Mouse (Mus musculus) lung, postnatal 0 days (tissue): Measurements from ENCODE around the gene Gstt2.

Experiments used
- CTCF ChIP-seq: IDR thresholded peaks from 2 replicates; pipeline ENCODE4 v1.5.1; 2016; ENCODE audit warnings: antibody characterized with exemption, mild to moderate bottlenecking
- EP300 ChIP-seq: IDR thresholded peaks from 2 replicates; pipeline ENCODE4 v1.6.1; 2016; ENCODE audit warnings: antibody characterized with exemption, mild to moderate bottlenecking, control low read depth

GRCm38 (mm10) chr10:75835761-75836531 is 1.3 kb downstream of the Gstt2 start:
- peak; percentile 29; the same call in 1 of the 2 replicates for TF ChIP-seq CTCF
- TF ChIP-seq EP300, result no peak
